Mouse (Mus musculus) testis, adult 2 months (tissue): ENCODE measurements around the gene Il2rg. TPM values are rescaled to one million over a fixed set of nuclear protein-coding genes. Genes with fewer than 3 reads are reported as not detected.

Source experiments
- H3K27ac ChIP-seq: fragments of 200-500 bp; 2 replicates; pipeline ENCODE4 v1.5.1; 2012; ENCODE audit warnings: low read depth, low read length; ENCODE audit not compliant: control insufficient read depth, insufficient read depth
- H3K27me3 ChIP-seq: fragments of 200-500 bp; 2 replicates; pipeline ENCODE4 v1.6.1; 2012; ENCODE audit warnings: mild to moderate bottlenecking, low read length, moderate library complexity; ENCODE audit not compliant: control insufficient read depth, insufficient read depth
- H3K36me3 ChIP-seq: fragments of 200-500 bp; 2 replicates; pipeline ENCODE4 v1.6.1; 2012; ENCODE audit warnings: mild to moderate bottlenecking, low read length; ENCODE audit not compliant: control insufficient read depth, insufficient read depth
- H3K4me1 ChIP-seq: fragments of 200-500 bp; 2 replicates; pipeline ENCODE4 v1.6.1; 2012; ENCODE audit warnings: low read length; ENCODE audit not compliant: control insufficient read depth, insufficient read depth
- H3K4me3 ChIP-seq: fragments of 200-500 bp; 2 replicates; pipeline ENCODE4 v1.5.1; 2012; ENCODE audit warnings: low read depth, mild to moderate bottlenecking, low read length, moderate library complexity, mixed read lengths; ENCODE audit not compliant: control insufficient read depth
- CTCF ChIP-seq: fragments of 200-500 bp; IDR thresholded peaks from 2 replicates; pipeline ENCODE4 v1.5.1; 2012; ENCODE audit warnings: low read depth, mild to moderate bottlenecking, inconsistent platforms, low read length, moderate library complexity; ENCODE audit not compliant: control insufficient read depth, insufficient read depth, insufficient replicate concordance
- POLR2A ChIP-seq: fragments of 200-500 bp; IDR thresholded peaks from 2 replicates; pipeline ENCODE4 v1.6.1; 2012; ENCODE audit warnings: low read depth, mild to moderate bottlenecking, inconsistent platforms, low read length, moderate library complexity; ENCODE audit not compliant: control insufficient read depth
- polyA plus RNA-seq: library from polyadenylated mRNA; depleted of rRNA; stranded (reverse); fragments of >200 nt; gene quantifications from 2 replicates; pipeline ENCODE4 v1.2.3, GENCODE M21; 2012

Il2rg gene
- polyA plus RNA-seq, 1 experiment, result 0.44 TPM

GRCm38 (mm10) chrX:101299055-101299454, 31.0 kb upstream of the Il2rg start, which contains the start of gene Nlgn3:
Gene Nlgn3, plus strand, starts transcription at chrX:101299168.
- Histone ChIP-seq H3K27me3 (no peaks in the 10 kb centered on the region), H3K36me3 (no peaks in the 10 kb centered on the region), H3K4me1 (peaks cover 10% of the 10 kb centered on the region), H3K27ac (no peak within 1 kb of the TSS), H3K4me3 (no peak within 1 kb of the TSS)
- TF ChIP-seq POLR2A, result no peak
- no peak for TF ChIP-seq CTCF

- Histone ChIP-seq H3K27me3 (no peaks in the 10 kb centered on the region), H3K4me1 (no peaks in the 10 kb centered on the region), H3K4me3 (no peak overlapping the region), H3K36me3 (no peaks in the 10 kb centered on the region), H3K27ac (no peak overlapping the region)
- TF ChIP-seq POLR2A, result no peak
- TF ChIP-seq CTCF, result no peak
Observed at GRCm38 (mm10) chrX:101290111-101290510, 22.1 kb upstream of the Il2rg start.

- no peak overlapping the region for H3K27ac ChIP-seq
- H3K4me1 ChIP-seq, result no peaks in the 10 kb centered on the region
- H3K36me3 ChIP-seq, result no peaks in the 10 kb centered on the region
- H3K4me3 ChIP-seq, result no peak overlapping the region
- no peaks in the 10 kb centered on the region for H3K27me3 ChIP-seq
- TF ChIP-seq POLR2A (no peak), CTCF (no peak)
Observed at GRCm38 (mm10) chrX:101289037-101289436, 21.0 kb upstream of the Il2rg start.

- Histone ChIP-seq H3K27ac (no peak overlapping the region), H3K4me3 (no peak overlapping the region), H3K4me1 (no peaks in the 10 kb centered on the region), H3K27me3 (no peaks in the 10 kb centered on the region), H3K36me3 (no peaks in the 10 kb centered on the region)
- TF ChIP-seq CTCF, result no peak
- TF ChIP-seq POLR2A, result no peak
Observed at GRCm38 (mm10) chrX:101288432-101288831, 20.4 kb upstream of the Il2rg start.

- no peak for TF ChIP-seq POLR2A
- no peak for TF ChIP-seq CTCF
- Histone ChIP-seq H3K36me3 (no peaks in the 10 kb centered on the region), H3K27ac (no peak overlapping the region), H3K4me1 (no peaks in the 10 kb centered on the region; the same call in 1 of the 2 replicates), H3K4me3 (no peak overlapping the region), H3K27me3 (no peaks in the 10 kb centered on the region)
Observed at GRCm38 (mm10) chrX:101287543-101287942, 19.5 kb upstream of the Il2rg start.

- Histone ChIP-seq H3K27ac (no peak overlapping the region), H3K4me3 (no peak overlapping the region), H3K27me3 (no peaks in the 10 kb centered on the region), H3K4me1 (no peaks in the 10 kb centered on the region; the same call in 1 of the 2 replicates), H3K36me3 (no peaks in the 10 kb centered on the region)
- no peak for TF ChIP-seq POLR2A
- TF ChIP-seq CTCF, result no peak
Observed at GRCm38 (mm10) chrX:101285953-101286670, 18.1 kb upstream of the Il2rg start.

- H3K4me1 ChIP-seq, result no peaks in the 10 kb centered on the region; the same call in 1 of the 2 replicates
- H3K27ac ChIP-seq, result no peak overlapping the region
- H3K36me3 ChIP-seq, result no peaks in the 10 kb centered on the region
- no peaks in the 10 kb centered on the region for H3K27me3 ChIP-seq
- peak; percentile 49; the same call in 1 of the 2 replicates for TF ChIP-seq CTCF
- no peak for TF ChIP-seq POLR2A
- no peak overlapping the region for H3K4me3 ChIP-seq
Observed at GRCm38 (mm10) chrX:101285534-101285933, 17.5 kb upstream of the Il2rg start.
